Mouse (Mus musculus) layer of hippocampus, adult 9-11 months (tissue): ENCODE measurements around the gene Ccdc96.

ENCODE experiments used
- DNase-seq: peaks from one replicate; pipeline ENCODE4 v3.0.0; 2022

Gene Ccdc96

GRCm38 (mm10) chr5:36530129-36530751, 45.9 kb downstream of the Ccdc96 start:
- peak; percentile 95 for DNase-seq

DNA sequence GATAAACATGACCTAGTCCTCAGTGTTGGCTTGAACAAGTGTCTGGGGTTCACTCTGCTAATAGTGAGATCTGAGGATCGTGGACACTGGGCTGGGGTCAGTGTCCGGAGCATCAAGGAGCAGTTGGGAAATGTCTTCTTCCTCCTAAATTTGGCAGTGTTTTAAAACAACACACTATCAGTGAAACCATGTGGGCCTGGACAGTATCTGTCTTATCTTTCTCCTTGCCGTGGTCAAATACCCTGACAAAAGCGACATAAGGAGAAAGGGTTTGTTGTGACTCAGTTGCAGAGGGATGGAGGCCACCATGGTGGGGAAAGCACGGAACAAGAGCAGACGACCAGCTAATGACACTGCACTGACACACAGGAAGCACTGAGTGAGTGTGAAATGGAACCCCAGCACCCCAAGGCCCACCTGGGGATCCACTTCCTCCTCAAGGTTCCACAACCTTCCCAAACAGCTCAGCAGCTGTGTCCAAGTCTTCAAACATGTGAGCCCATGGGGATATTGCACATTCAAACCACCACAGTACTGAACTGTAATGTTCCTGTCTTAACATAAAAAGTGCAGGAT, 50.2 kb downstream of the Ccdc96 start:
- DNase-seq: no peak

DNA sequence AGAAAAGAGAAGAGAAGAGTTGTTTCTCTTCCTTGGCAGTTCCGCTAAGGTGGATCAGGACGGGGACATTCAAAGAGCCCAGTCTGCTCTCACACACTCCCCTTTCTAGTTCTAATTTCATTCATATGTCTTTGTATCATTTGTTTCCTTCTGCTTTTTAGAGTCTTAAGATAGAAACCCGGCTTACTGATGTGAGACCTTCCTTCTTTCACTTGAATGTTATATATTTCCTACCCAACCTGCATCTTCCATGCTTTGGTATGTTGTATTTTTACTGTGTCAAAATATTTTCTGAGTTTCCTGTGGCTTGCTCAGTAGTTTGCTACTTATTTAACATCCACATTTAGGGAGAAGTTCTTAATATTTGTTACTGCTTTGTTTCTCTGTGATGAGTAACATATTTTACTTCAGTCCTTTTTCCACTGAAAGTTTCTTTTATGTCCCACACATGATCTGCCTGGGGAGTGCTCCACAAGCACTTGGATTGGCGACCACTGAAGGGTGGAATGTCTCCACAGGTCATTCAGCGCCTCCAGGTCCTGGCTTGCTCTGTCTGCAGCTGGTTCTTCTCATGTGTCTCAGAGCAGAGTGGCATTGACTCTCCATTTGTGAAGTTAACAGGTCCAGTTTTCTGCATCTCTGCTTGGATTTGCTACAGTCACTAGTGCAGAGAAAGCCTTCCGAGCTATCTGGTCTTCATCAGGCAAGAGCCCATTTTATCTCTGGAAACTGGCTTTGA, 51.2 kb downstream of the Ccdc96 start:
- no peak for DNase-seq

GRCm38 (mm10) chr5:36536424-36536823, 52.0 kb downstream of the Ccdc96 start:
- DNase-seq: no peak
